Mouse (Mus musculus) embryonic fibroblast, embryonic 13.5 days (primary cell): ENCODE measurements around the gene Gm21854. TPM values are rescaled to one million over a fixed set of nuclear protein-coding genes. Genes with fewer than 3 reads are reported as not detected.
"Not testable (repeated sequence)": the region's sequence is repeated elsewhere in the genome, so short reads cannot be mapped to it uniquely, and the experiment has no call there.

Experiments
- H3K27ac ChIP-seq: 2 replicates; pipeline ENCODE4 v1.5.1; 2012; ENCODE audit warnings: low read length, control low read depth, inconsistent platforms; ENCODE audit not compliant: insufficient read depth
- H3K4me1 ChIP-seq: 2 replicates; pipeline ENCODE4 v1.6.1; 2011; ENCODE audit warnings: low read length; ENCODE audit not compliant: control insufficient read depth, insufficient read depth
- H3K4me3 ChIP-seq: 2 replicates; pipeline ENCODE4 v1.5.1; 2011; ENCODE audit warnings: mild to moderate bottlenecking, control low read depth, low read length; ENCODE audit not compliant: insufficient read depth
- polyA plus RNA-seq: library from polyadenylated mRNA; stranded (reverse); fragments of >200 nt; gene quantifications from 2 replicates; pipeline ENCODE4 v1.2.4, GENCODE M21; 2011; ENCODE audit warnings: low read depth; ENCODE audit not compliant: missing spikeins, insufficient read length

Gene Gm21854
- not detected in 2 replicates for polyA plus RNA-seq

- H3K27ac ChIP-seq, H3K4me1 ChIP-seq, H3K4me3 ChIP-seq: not testable (repeated sequence)
Observed at GRCm38 (mm10) chrY:5656686-5657085, at the start of gene Gm21854. TSS of gene Gm21854 (plus strand) at chrY:5656986.

Other genes starting within 250 kb of the Gm21854 start
- gene Gm20914, start 69.0 kb downstream of the Gm21854 start, polyA plus RNA-seq: not detected in 2 replicates
- not detected in 2 replicates for gene Gm28171, start 136.4 kb downstream of the Gm21854 start, polyA plus RNA-seq